Mouse (Mus musculus): ENCODE results near the gene Thrsp.

DNA sequence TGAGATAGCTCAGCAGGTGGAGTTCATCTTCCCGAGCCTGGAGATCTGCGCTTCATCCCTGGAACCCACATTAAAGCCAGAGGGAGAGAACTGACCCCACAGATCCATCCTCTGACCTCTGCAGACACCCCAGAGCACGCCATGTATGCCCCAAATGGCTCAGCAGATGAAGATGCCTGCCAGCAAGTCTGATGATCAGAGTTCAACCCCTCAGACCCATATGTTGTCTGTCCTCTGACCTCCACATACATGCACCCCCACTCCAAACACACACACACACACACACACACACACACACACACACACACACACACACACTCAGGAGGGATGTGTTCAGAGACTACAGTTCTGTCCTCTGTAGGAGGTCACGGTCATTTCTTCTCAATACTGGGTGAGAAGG lies 1.1 kb downstream of the Thrsp start:
- no peak for TF ChIP-seq POLR2A (IDR thresholded peaks at IDR 0.05; ENCODE audit: low read depth, low read length)
- no peak for TF ChIP-seq CTCF (IDR thresholded peaks at IDR 0.05; ENCODE audit: borderline replicate concordance, insufficient read depth, low read length)
